Mouse (Mus musculus): ENCODE measurements around the gene Hfe2. TPM values are rescaled to one million over a fixed set of nuclear protein-coding genes. Genes with fewer than 3 reads are reported as not detected.

The Hfe2 gene
- polyA plus RNA-seq, 1 experiment from 2014 or later, result 0.11 TPM

GRCm38 (mm10) chr3:96555999-96556614 is 31.1 kb downstream of the Hfe2 start:
- Histone ChIP-seq H3K27ac (ENCODE audit: low read depth) (peak overlapping the region; percentile 97), H3K4me2 (ENCODE audit: low read length) (peak overlapping the region; percentile 89), H3K9ac (ENCODE audit: low read length) (no peak overlapping the region), H3K4me1 (replicated peaks; ENCODE audit: control insufficient read depth, insufficient read depth, low read length) (peaks cover 47% of the 10 kb centered on the region), H3K36me3 (ENCODE audit: control insufficient read depth, insufficient read depth, low read length) (peaks cover 23% of the 10 kb centered on the region), H3K4me3 (ENCODE audit: low read depth, low read length) (no peak overlapping the region), H3K9me3 (ENCODE audit: control insufficient read depth, low read length) (no peaks in the 10 kb centered on the region), H3K27me3 (replicated peaks; ENCODE audit: control insufficient read depth, insufficient read depth, low read length) (no peaks in the 10 kb centered on the region)
- no peak for ATAC-seq (replicated peaks; ENCODE audit: low FRiP score, low TSS enrichment, low read depth)
- no peak for DNase-seq (ENCODE audit: low spot score)
- 72% methylated on average over 15 of the region's 15 CpGs for WGBS

- Histone ChIP-seq H3K4me3 (ENCODE audit: low read depth, low read length) (peak overlapping the region; percentile 92), H3K9me3 (ENCODE audit: control insufficient read depth, low read length) (no peaks in the 10 kb centered on the region), H3K4me2 (ENCODE audit: low read length) (peak overlapping the region; percentile 89), H3K27ac (ENCODE audit: low read depth) (peak overlapping the region; percentile 97), H3K9ac (ENCODE audit: low read length) (peak overlapping the region; percentile 91), H3K27me3 (replicated peaks; ENCODE audit: control insufficient read depth, insufficient read depth, low read length) (no peaks in the 10 kb centered on the region), H3K36me3 (ENCODE audit: control insufficient read depth, insufficient read depth, low read length) (peaks cover 29% of the 10 kb centered on the region), H3K4me1 (replicated peaks; ENCODE audit: control insufficient read depth, insufficient read depth, low read length) (peaks cover 50% of the 10 kb centered on the region)
- ATAC-seq (replicated peaks; ENCODE audit: low FRiP score, low TSS enrichment, low read depth) (no peak), DNase-seq (ENCODE audit: low spot score) (no peak)
- 6% methylated on average over 22 of the region's 22 CpGs for WGBS
These were observed 32.0 kb downstream of the Hfe2 start for GRCm38 (mm10) chr3:96556651-96557635.

GRCm38 (mm10) chr3:96557694-96558093 is 32.7 kb downstream of the Hfe2 start, which contains the start of gene Txnip:
Gene Txnip, plus strand, starts transcription at chr3:96557957.
- no peaks in the 10 kb centered on the region for H3K9me3 ChIP-seq (ENCODE audit: control insufficient read depth, low read length)
- H3K9ac ChIP-seq (ENCODE audit: low read length), result peak within 1 kb of the TSS; percentile 91
- H3K4me3 ChIP-seq (ENCODE audit: low read depth, low read length), result peak within 1 kb of the TSS; percentile 92
- DNase-seq (ENCODE audit: low spot score), result peak; percentile 99
- H3K27ac ChIP-seq (ENCODE audit: low read depth), result peak within 1 kb of the TSS; percentile 97
- peaks cover 29% of the 10 kb centered on the region for H3K36me3 ChIP-seq (ENCODE audit: control insufficient read depth, insufficient read depth, low read length)
- H3K4me1 ChIP-seq (replicated peaks; ENCODE audit: control insufficient read depth, insufficient read depth, low read length), result peaks cover 52% of the 10 kb centered on the region
- H3K27me3 ChIP-seq (replicated peaks; ENCODE audit: control insufficient read depth, insufficient read depth, low read length), result no peaks in the 10 kb centered on the region
- peak; percentile 97 for ATAC-seq (replicated peaks; ENCODE audit: low FRiP score, low TSS enrichment, low read depth)
- peak within 1 kb of the TSS; percentile 89 for H3K4me2 ChIP-seq (ENCODE audit: low read length)
- under 1% methylated on average over 26 of the region's 26 CpGs for WGBS

DNA sequence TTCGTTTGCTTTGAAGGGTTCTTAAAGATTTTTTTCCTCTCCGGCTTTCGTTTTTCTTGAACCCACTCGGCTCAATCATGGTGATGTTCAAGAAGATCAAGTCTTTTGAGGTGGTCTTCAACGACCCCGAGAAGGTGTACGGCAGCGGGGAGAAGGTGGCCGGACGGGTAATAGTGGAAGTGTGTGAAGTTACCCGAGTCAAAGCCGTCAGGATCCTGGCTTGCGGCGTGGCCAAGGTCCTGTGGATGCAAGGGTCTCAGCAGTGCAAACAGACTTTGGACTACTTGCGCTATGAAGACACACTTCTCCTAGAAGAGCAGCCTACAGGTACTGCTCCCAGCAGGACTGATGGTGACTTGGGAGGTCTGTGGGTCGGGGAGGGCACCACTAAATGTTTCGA is 33.2 kb downstream of the Hfe2 start:
- peak; percentile 12; the same call in 1 of the 2 replicates for ATAC-seq (replicated peaks; ENCODE audit: low FRiP score, low TSS enrichment, low read depth)
- H3K27me3 ChIP-seq (replicated peaks; ENCODE audit: control insufficient read depth, insufficient read depth, low read length), result no peaks in the 10 kb centered on the region
- H3K36me3 ChIP-seq (ENCODE audit: control insufficient read depth, insufficient read depth, low read length), result peaks cover 29% of the 10 kb centered on the region
- H3K9me3 ChIP-seq (ENCODE audit: control insufficient read depth, low read length), result no peaks in the 10 kb centered on the region
- peaks cover 52% of the 10 kb centered on the region for H3K4me1 ChIP-seq (replicated peaks; ENCODE audit: control insufficient read depth, insufficient read depth, low read length)
- WGBS, result under 1% methylated on average over 17 of the region's 17 CpGs
- peak; percentile 81 for DNase-seq (ENCODE audit: low spot score)
- H3K27ac ChIP-seq (ENCODE audit: low read depth), result peak overlapping the region; percentile 97
- H3K4me3 ChIP-seq (ENCODE audit: low read depth, low read length), result peak overlapping the region; percentile 92
- peak overlapping the region; percentile 89 for H3K4me2 ChIP-seq (ENCODE audit: low read length)
- H3K9ac ChIP-seq (ENCODE audit: low read length), result peak overlapping the region; percentile 91

- Histone ChIP-seq H3K27ac (ENCODE audit: low read depth) (peak overlapping the region; percentile 97), H3K27me3 (replicated peaks; ENCODE audit: control insufficient read depth, insufficient read depth, low read length) (no peaks in the 10 kb centered on the region), H3K4me1 (replicated peaks; ENCODE audit: control insufficient read depth, insufficient read depth, low read length) (peaks cover 52% of the 10 kb centered on the region), H3K9ac (ENCODE audit: low read length) (peak overlapping the region; percentile 91), H3K4me2 (ENCODE audit: low read length) (peak overlapping the region; percentile 89), H3K9me3 (ENCODE audit: control insufficient read depth, low read length) (no peaks in the 10 kb centered on the region), H3K4me3 (ENCODE audit: low read depth, low read length) (peak overlapping the region; percentile 92), H3K36me3 (ENCODE audit: control insufficient read depth, insufficient read depth, low read length) (peaks cover 29% of the 10 kb centered on the region)
- DNase-seq (ENCODE audit: low spot score) (no peak), ATAC-seq (replicated peaks; ENCODE audit: low FRiP score, low TSS enrichment, low read depth) (no peak)
- 17% methylated on average over 10 of the region's 10 CpGs for WGBS
These were observed 33.8 kb downstream of the Hfe2 start for GRCm38 (mm10) chr3:96558668-96559196.

GRCm38 (mm10) chr3:96559398-96559910 is 34.5 kb downstream of the Hfe2 start:
- peak overlapping the region; percentile 97; the same call in 1 of the 2 replicates for H3K27ac ChIP-seq (ENCODE audit: low read depth)
- no peaks in the 10 kb centered on the region for H3K27me3 ChIP-seq (replicated peaks; ENCODE audit: control insufficient read depth, insufficient read depth, low read length)
- WGBS, result 64% methylated on average over 12 of the region's 12 CpGs
- no peak for DNase-seq (ENCODE audit: low spot score)
- H3K9me3 ChIP-seq (ENCODE audit: control insufficient read depth, low read length), result no peaks in the 10 kb centered on the region
- H3K9ac ChIP-seq (ENCODE audit: low read length), result peak overlapping the region; percentile 91
- H3K4me3 ChIP-seq (ENCODE audit: low read depth, low read length), result peak overlapping the region; percentile 92
- H3K36me3 ChIP-seq (ENCODE audit: control insufficient read depth, insufficient read depth, low read length), result peaks cover 29% of the 10 kb centered on the region
- H3K4me1 ChIP-seq (replicated peaks; ENCODE audit: control insufficient read depth, insufficient read depth, low read length), result peaks cover 58% of the 10 kb centered on the region
- ATAC-seq (replicated peaks; ENCODE audit: low FRiP score, low TSS enrichment, low read depth), result no peak
- peak overlapping the region; percentile 89 for H3K4me2 ChIP-seq (ENCODE audit: low read length)

- Histone ChIP-seq H3K4me1 (replicated peaks; ENCODE audit: control insufficient read depth, insufficient read depth, low read length) (peaks cover 56% of the 10 kb centered on the region), H3K9ac (ENCODE audit: low read length) (peak overlapping the region; percentile 91), H3K27ac (ENCODE audit: low read depth) (peak overlapping the region; percentile 97; the same call in 1 of the 2 replicates), H3K4me2 (ENCODE audit: low read length) (peak overlapping the region; percentile 89), H3K4me3 (ENCODE audit: low read depth, low read length) (peak overlapping the region; percentile 92), H3K9me3 (ENCODE audit: control insufficient read depth, low read length) (no peaks in the 10 kb centered on the region), H3K27me3 (replicated peaks; ENCODE audit: control insufficient read depth, insufficient read depth, low read length) (no peaks in the 10 kb centered on the region), H3K36me3 (ENCODE audit: control insufficient read depth, insufficient read depth, low read length) (peaks cover 29% of the 10 kb centered on the region)
- ATAC-seq (replicated peaks; ENCODE audit: low FRiP score, low TSS enrichment, low read depth), result no peak
- 72% methylated on average over 23 of the region's 23 CpGs for WGBS
- DNase-seq (ENCODE audit: low spot score), result no peak
These were observed 35.2 kb downstream of the Hfe2 start for GRCm38 (mm10) chr3:96559911-96560850.
